Mouse (Mus musculus): ENCODE data around the gene Ccdc47.
A peak's percentile ranks its signal among the peaks of the same experiment; 100 is the strongest.

Gene Ccdc47

GRCm38 (mm10) chr11:106215927-106216729 lies at the start of gene Ccdc47:
TSS of gene Ccdc47 (minus strand) at chr11:106216344.
- peaks cover 37% of the 10 kb centered on the region for H3K36me3 ChIP-seq (ENCODE audit: insufficient read depth, low read length)
- H3K4me3 ChIP-seq (replicated peaks; ENCODE audit: low read length): peak within 1 kb of the TSS; percentile 99
- peaks cover 33% of the 10 kb centered on the region for H3K4me1 ChIP-seq (replicated peaks; ENCODE audit: low read depth, low read length)
- no peaks in the 10 kb centered on the region for H3K27me3 ChIP-seq (ENCODE audit: insufficient read depth, low read length)
- no peaks in the 10 kb centered on the region for H3K9me3 ChIP-seq (ENCODE audit: low read length)
- TF ChIP-seq POU5F1 (IDR thresholded peaks at IDR 0.05; ENCODE audit: borderline replicate concordance, low read length) (no peak), CTCF (conservative IDR thresholded peaks at IDR 0.05; ENCODE audit: low read length) (no peak), NANOG (IDR thresholded peaks at IDR 0.05; ENCODE audit: borderline replicate concordance, low read length) (no peak)

GRCm38 (mm10) chr11:106265570-106265969 lies 49.4 kb upstream of the Ccdc47 start:
- Histone ChIP-seq H3K4me1 (replicated peaks; ENCODE audit: low read depth, low read length) (peaks cover 87% of the 10 kb centered on the region), H3K36me3 (ENCODE audit: insufficient read depth, low read length) (peaks cover 84% of the 10 kb centered on the region), H3K9me3 (ENCODE audit: low read length) (no peaks in the 10 kb centered on the region), H3K4me3 (replicated peaks; ENCODE audit: low read length) (no peak overlapping the region), H3K27me3 (ENCODE audit: insufficient read depth, low read length) (no peaks in the 10 kb centered on the region)
- TF ChIP-seq CTCF (conservative IDR thresholded peaks at IDR 0.05; ENCODE audit: low read length): no peak
- no peak for TF ChIP-seq NANOG (IDR thresholded peaks at IDR 0.05; ENCODE audit: borderline replicate concordance, low read length)
- TF ChIP-seq POU5F1 (IDR thresholded peaks at IDR 0.05; ENCODE audit: borderline replicate concordance, low read length): no peak

- Histone ChIP-seq H3K4me1 (replicated peaks; ENCODE audit: low read depth, low read length) (peaks cover 87% of the 10 kb centered on the region), H3K4me3 (replicated peaks; ENCODE audit: low read length) (no peak overlapping the region), H3K27me3 (ENCODE audit: insufficient read depth, low read length) (no peaks in the 10 kb centered on the region), H3K9me3 (ENCODE audit: low read length) (no peaks in the 10 kb centered on the region), H3K36me3 (ENCODE audit: insufficient read depth, low read length) (peaks cover 80% of the 10 kb centered on the region)
- TF ChIP-seq POU5F1 (IDR thresholded peaks at IDR 0.05; ENCODE audit: borderline replicate concordance, low read length) (no peak), NANOG (IDR thresholded peaks at IDR 0.05; ENCODE audit: borderline replicate concordance, low read length) (no peak), CTCF (conservative IDR thresholded peaks at IDR 0.05; ENCODE audit: low read length) (no peak)
Measured at GRCm38 (mm10) chr11:106264988-106265387, 48.8 kb upstream of the Ccdc47 start.

DNA sequence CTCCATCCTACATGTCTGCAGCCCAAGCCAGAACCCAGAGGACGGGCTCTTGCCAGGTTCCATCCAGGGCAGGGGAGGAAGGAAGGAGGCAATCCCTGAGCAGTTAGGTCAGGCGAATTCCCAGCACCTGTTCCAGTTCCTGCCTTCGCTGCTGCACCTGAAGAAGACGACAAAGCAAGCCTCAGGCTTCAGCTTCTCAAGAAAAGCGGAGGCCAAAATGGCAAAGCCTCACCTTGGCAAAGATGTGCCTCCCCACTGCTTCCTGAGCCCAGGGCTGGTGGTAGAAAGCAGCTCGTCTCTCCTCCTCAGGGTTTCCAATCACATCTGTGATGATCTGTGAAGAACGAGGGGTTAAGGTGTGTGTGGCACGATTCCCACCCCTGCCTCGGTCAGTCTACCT lies 47.8 kb upstream of the Ccdc47 start:
- Histone ChIP-seq H3K36me3 (ENCODE audit: insufficient read depth, low read length) (peaks cover 87% of the 10 kb centered on the region), H3K4me1 (replicated peaks; ENCODE audit: low read depth, low read length) (peaks cover 86% of the 10 kb centered on the region), H3K4me3 (replicated peaks; ENCODE audit: low read length) (no peak overlapping the region), H3K27me3 (ENCODE audit: insufficient read depth, low read length) (no peaks in the 10 kb centered on the region), H3K9me3 (ENCODE audit: low read length) (no peaks in the 10 kb centered on the region)
- TF ChIP-seq NANOG (IDR thresholded peaks at IDR 0.05; ENCODE audit: borderline replicate concordance, low read length) (no peak), POU5F1 (IDR thresholded peaks at IDR 0.05; ENCODE audit: borderline replicate concordance, low read length) (no peak), CTCF (conservative IDR thresholded peaks at IDR 0.05; ENCODE audit: low read length) (no peak)

GRCm38 (mm10) chr11:106260826-106261450 lies 44.8 kb upstream of the Ccdc47 start:
- no peaks in the 10 kb centered on the region for H3K9me3 ChIP-seq (ENCODE audit: low read length)
- TF ChIP-seq POU5F1 (IDR thresholded peaks at IDR 0.05; ENCODE audit: borderline replicate concordance, low read length): no peak
- TF ChIP-seq NANOG (IDR thresholded peaks at IDR 0.05; ENCODE audit: borderline replicate concordance, low read length): no peak
- no peak for TF ChIP-seq CTCF (conservative IDR thresholded peaks at IDR 0.05; ENCODE audit: low read length)
- H3K4me1 ChIP-seq (replicated peaks; ENCODE audit: low read depth, low read length): peaks cover 82% of the 10 kb centered on the region
- peaks cover 86% of the 10 kb centered on the region for H3K36me3 ChIP-seq (ENCODE audit: insufficient read depth, low read length)
- no peak overlapping the region for H3K4me3 ChIP-seq (replicated peaks; ENCODE audit: low read length)
- no peaks in the 10 kb centered on the region for H3K27me3 ChIP-seq (ENCODE audit: insufficient read depth, low read length)

DNA sequence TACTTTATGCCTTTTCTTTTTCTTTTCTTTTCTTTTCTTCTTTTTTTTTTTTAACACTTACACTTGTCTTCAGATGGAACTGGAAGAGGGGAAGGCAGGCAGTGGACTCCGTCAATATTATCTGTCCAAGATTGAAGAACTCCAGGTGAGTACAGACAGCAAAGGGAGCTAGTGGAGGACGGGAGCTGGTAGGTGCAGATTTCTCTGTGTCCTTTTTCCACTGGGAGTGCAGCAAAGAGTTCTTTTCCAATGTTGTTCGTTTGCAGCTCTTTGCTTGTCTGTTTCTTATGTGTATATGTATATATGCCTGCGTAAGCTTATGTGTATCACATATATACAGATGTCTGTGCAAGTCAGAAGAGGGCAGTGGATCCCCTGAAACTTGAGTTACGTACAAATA lies 40.6 kb upstream of the Ccdc47 start:
- no peaks in the 10 kb centered on the region for H3K9me3 ChIP-seq (ENCODE audit: low read length)
- H3K27me3 ChIP-seq (ENCODE audit: insufficient read depth, low read length): no peaks in the 10 kb centered on the region
- H3K36me3 ChIP-seq (ENCODE audit: insufficient read depth, low read length): peaks cover 75% of the 10 kb centered on the region
- H3K4me1 ChIP-seq (replicated peaks; ENCODE audit: low read depth, low read length): peaks cover 79% of the 10 kb centered on the region
- no peak for TF ChIP-seq NANOG (IDR thresholded peaks at IDR 0.05; ENCODE audit: borderline replicate concordance, low read length)
- no peak for TF ChIP-seq POU5F1 (IDR thresholded peaks at IDR 0.05; ENCODE audit: borderline replicate concordance, low read length)
- no peak for TF ChIP-seq CTCF (conservative IDR thresholded peaks at IDR 0.05; ENCODE audit: low read length)
- H3K4me3 ChIP-seq (replicated peaks; ENCODE audit: low read length): peak overlapping the region; percentile 98

DNA sequence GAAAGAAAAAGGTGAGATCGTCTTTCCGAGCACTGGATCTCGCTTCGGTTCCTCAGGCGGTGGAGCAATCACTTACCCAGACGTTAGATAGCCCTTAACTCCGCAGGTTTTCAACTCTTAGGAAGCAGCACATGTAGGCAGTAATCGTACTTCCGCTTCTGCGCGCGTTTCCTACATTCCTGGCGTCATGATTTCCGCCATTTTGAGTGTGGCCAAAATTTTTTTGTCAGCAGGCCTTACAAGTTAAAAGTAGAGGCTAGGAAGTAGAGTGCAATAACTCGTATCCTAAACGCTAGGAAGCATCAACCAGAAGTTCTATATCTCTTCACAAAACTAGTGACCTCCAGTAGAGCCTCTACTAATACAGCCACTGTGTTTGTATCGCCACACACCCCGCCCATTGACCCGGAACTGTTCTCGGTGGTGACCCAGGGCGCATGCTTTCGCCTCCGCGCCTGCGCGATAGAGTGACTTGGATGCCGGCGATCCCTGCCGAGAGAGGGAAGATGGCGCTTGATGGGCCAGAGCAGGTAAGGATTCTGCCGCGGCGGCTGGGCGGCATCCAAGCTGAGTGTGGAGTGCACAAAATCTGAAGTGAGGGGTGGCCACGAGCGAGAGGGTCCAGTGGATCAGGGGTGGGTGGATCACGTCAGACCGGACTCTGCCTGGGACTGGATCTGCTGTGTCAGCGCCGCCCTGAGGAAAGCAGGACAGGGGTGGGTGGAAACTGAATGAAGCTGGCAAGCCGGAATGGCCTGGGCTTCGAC lies 39.7 kb upstream of the Ccdc47 start, which contains the start of the genes Ftsj3 and Psmc5:
Gene Ftsj3 (minus strand): TSS at position 395 of the 767 bp plus-strand sequence.
Gene Psmc5 (plus strand): TSS at position 470 of the 767 bp plus-strand sequence.
- Histone ChIP-seq H3K4me1 (replicated peaks; ENCODE audit: low read depth, low read length) (peaks cover 69% of the 10 kb centered on the region), H3K9me3 (ENCODE audit: low read length) (no peaks in the 10 kb centered on the region), H3K27me3 (ENCODE audit: insufficient read depth, low read length) (no peaks in the 10 kb centered on the region), H3K36me3 (ENCODE audit: insufficient read depth, low read length) (peaks cover 75% of the 10 kb centered on the region), H3K4me3 (replicated peaks; ENCODE audit: low read length) (peak within 1 kb of the TSS; percentile 98)
- TF ChIP-seq CTCF (conservative IDR thresholded peaks at IDR 0.05; ENCODE audit: low read length) (no peak), POU5F1 (IDR thresholded peaks at IDR 0.05; ENCODE audit: borderline replicate concordance, low read length) (no peak), NANOG (IDR thresholded peaks at IDR 0.05; ENCODE audit: borderline replicate concordance, low read length) (no peak)

DNA sequence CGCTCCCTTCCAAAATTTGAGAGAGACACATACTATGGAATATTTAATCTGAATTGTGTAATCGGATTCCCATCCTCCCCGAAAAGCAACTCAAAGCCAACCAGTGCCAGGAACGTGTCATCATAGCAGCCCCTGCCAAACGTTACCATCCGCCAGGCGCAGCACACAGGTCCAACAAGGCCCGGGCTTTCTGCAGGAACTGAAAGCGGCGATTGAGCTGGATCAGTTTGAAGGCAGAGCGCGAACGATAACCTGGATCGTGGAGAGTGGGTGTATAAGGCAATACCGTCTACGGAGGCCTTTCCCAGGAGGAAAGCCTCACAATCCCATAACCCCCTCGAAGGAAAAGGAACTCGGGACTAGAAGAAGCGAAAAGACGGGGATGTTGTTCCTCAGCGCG lies 39.0 kb upstream of the Ccdc47 start:
- peaks cover 77% of the 10 kb centered on the region for H3K36me3 ChIP-seq (ENCODE audit: insufficient read depth, low read length)
- H3K4me1 ChIP-seq (replicated peaks; ENCODE audit: low read depth, low read length): peaks cover 69% of the 10 kb centered on the region
- H3K9me3 ChIP-seq (ENCODE audit: low read length): no peaks in the 10 kb centered on the region
- H3K27me3 ChIP-seq (ENCODE audit: insufficient read depth, low read length): no peaks in the 10 kb centered on the region
- peak overlapping the region; percentile 98 for H3K4me3 ChIP-seq (replicated peaks; ENCODE audit: low read length)
- no peak for TF ChIP-seq CTCF (conservative IDR thresholded peaks at IDR 0.05; ENCODE audit: low read length)
- no peak for TF ChIP-seq POU5F1 (IDR thresholded peaks at IDR 0.05; ENCODE audit: borderline replicate concordance, low read length)
- no peak for TF ChIP-seq NANOG (IDR thresholded peaks at IDR 0.05; ENCODE audit: borderline replicate concordance, low read length)
